Mouse (Mus musculus): ENCODE results near the gene Capn13. TPM values are rescaled to one million over a fixed set of nuclear protein-coding genes. Genes with fewer than 3 reads are reported as not detected.
A peak's percentile ranks its signal among the peaks of the same experiment; 100 is the strongest.

Gene Capn13
- not detected in 2 replicates for polyA plus RNA-seq (2014; fragmentation: Nextera tagmentation; extraction: Ambion mirVana)

- no peaks in the 10 kb centered on the region for H3K36me3 ChIP-seq (ENCODE audit: control insufficient read depth, insufficient read depth, low read length)
Observed at GRCm38 (mm10) chr17:73400862-73401261, at the start of gene Capn13. TSS of gene Capn13 (minus strand) at chr17:73400866.

GRCm38 (mm10) chr17:73449104-73449503 lies 48.4 kb upstream of the Capn13 start:
- Histone ChIP-seq H3K4me1 (ENCODE audit: control insufficient read depth, insufficient read depth, low read length) (no peaks in the 10 kb centered on the region), H3K9me3 (replicated peaks; ENCODE audit: control insufficient read depth, low read length) (no peaks in the 10 kb centered on the region), H3K9ac (ENCODE audit: low read length) (no peak overlapping the region), H3K36me3 (ENCODE audit: control insufficient read depth, insufficient read depth, low read length) (no peaks in the 10 kb centered on the region), H3K4me3 (ENCODE audit: low read depth, low read length) (no peak overlapping the region), H3K27me3 (replicated peaks; ENCODE audit: control insufficient read depth, insufficient read depth, low read length) (no peaks in the 10 kb centered on the region), H3K4me2 (ENCODE audit: low read length) (no peak overlapping the region), H3K27ac (ENCODE audit: low read depth, low read length) (no peak overlapping the region)
- no peak for DNase-seq (ENCODE audit: low spot score)
- ATAC-seq = no peak

More at GRCm38 (mm10) chr17:73400862-73401261, at the start of gene Capn13:
- Histone ChIP-seq H3K27ac (ENCODE audit: low read depth, low read length) (no peak within 1 kb of the TSS), H3K9me3 (replicated peaks; ENCODE audit: control insufficient read depth, low read length) (no peaks in the 10 kb centered on the region), H3K27me3 (replicated peaks; ENCODE audit: control insufficient read depth, insufficient read depth, low read length) (no peaks in the 10 kb centered on the region), H3K4me2 (ENCODE audit: low read length) (no peak within 1 kb of the TSS), H3K4me1 (ENCODE audit: control insufficient read depth, insufficient read depth, low read length) (no peaks in the 10 kb centered on the region), H3K9ac (ENCODE audit: low read length) (no peak within 1 kb of the TSS), H3K4me3 (ENCODE audit: low read depth, low read length) (no peak within 1 kb of the TSS)
- WGBS = 81% methylated on average over 2 of the region's 2 CpGs
- DNase-seq (ENCODE audit: low spot score) = no peak
- no peak for ATAC-seq

GRCm38 (mm10) chr17:73440798-73441197 lies 40.1 kb upstream of the Capn13 start:
- no peak overlapping the region for H3K4me3 ChIP-seq (ENCODE audit: low read depth, low read length)
- H3K9ac ChIP-seq (ENCODE audit: low read length) = no peak overlapping the region
- no peak for DNase-seq (ENCODE audit: low spot score)
- H3K27me3 ChIP-seq (replicated peaks; ENCODE audit: control insufficient read depth, insufficient read depth, low read length) = no peaks in the 10 kb centered on the region
- no peak overlapping the region for H3K27ac ChIP-seq (ENCODE audit: low read depth, low read length)
- no peaks in the 10 kb centered on the region for H3K4me1 ChIP-seq (ENCODE audit: control insufficient read depth, insufficient read depth, low read length)
- no peaks in the 10 kb centered on the region for H3K36me3 ChIP-seq (ENCODE audit: control insufficient read depth, insufficient read depth, low read length)
- no peaks in the 10 kb centered on the region for H3K9me3 ChIP-seq (replicated peaks; ENCODE audit: control insufficient read depth, low read length)
- no peak overlapping the region for H3K4me2 ChIP-seq (ENCODE audit: low read length)
- no peak for ATAC-seq
- WGBS = 88% methylated on average over 1 of the region's 1 CpGs

- Histone ChIP-seq H3K27me3 (replicated peaks; ENCODE audit: control insufficient read depth, insufficient read depth, low read length) (no peaks in the 10 kb centered on the region), H3K27ac (ENCODE audit: low read depth, low read length) (no peak overlapping the region), H3K9me3 (replicated peaks; ENCODE audit: control insufficient read depth, low read length) (no peaks in the 10 kb centered on the region), H3K4me1 (ENCODE audit: control insufficient read depth, insufficient read depth, low read length) (no peaks in the 10 kb centered on the region), H3K9ac (ENCODE audit: low read length) (no peak overlapping the region), H3K4me3 (ENCODE audit: low read depth, low read length) (no peak overlapping the region), H3K36me3 (ENCODE audit: control insufficient read depth, insufficient read depth, low read length) (no peaks in the 10 kb centered on the region), H3K4me2 (ENCODE audit: low read length) (no peak overlapping the region)
- no peak for ATAC-seq
- no peak for DNase-seq (ENCODE audit: low spot score)
- 64% methylated on average over 2 of the region's 2 CpGs for WGBS
Observed at GRCm38 (mm10) chr17:73432564-73433006, 31.9 kb upstream of the Capn13 start.

- Histone ChIP-seq H3K9me3 (replicated peaks; ENCODE audit: control insufficient read depth, low read length) (no peaks in the 10 kb centered on the region), H3K27me3 (replicated peaks; ENCODE audit: control insufficient read depth, insufficient read depth, low read length) (no peaks in the 10 kb centered on the region), H3K9ac (ENCODE audit: low read length) (no peak overlapping the region), H3K36me3 (ENCODE audit: control insufficient read depth, insufficient read depth, low read length) (no peaks in the 10 kb centered on the region), H3K27ac (ENCODE audit: low read depth, low read length) (no peak overlapping the region), H3K4me2 (ENCODE audit: low read length) (no peak overlapping the region), H3K4me1 (ENCODE audit: control insufficient read depth, insufficient read depth, low read length) (no peaks in the 10 kb centered on the region), H3K4me3 (ENCODE audit: low read depth, low read length) (no peak overlapping the region)
- WGBS = 96% methylated on average over 1 of the region's 1 CpGs
- DNase-seq (ENCODE audit: low spot score) = no peak
- no peak for ATAC-seq
Observed at GRCm38 (mm10) chr17:73432058-73432457, 31.4 kb upstream of the Capn13 start.

- Histone ChIP-seq H3K4me2 (ENCODE audit: low read length) (no peak overlapping the region), H3K36me3 (ENCODE audit: control insufficient read depth, insufficient read depth, low read length) (no peaks in the 10 kb centered on the region), H3K27me3 (replicated peaks; ENCODE audit: control insufficient read depth, insufficient read depth, low read length) (no peaks in the 10 kb centered on the region), H3K4me3 (ENCODE audit: low read depth, low read length) (no peak overlapping the region), H3K4me1 (ENCODE audit: control insufficient read depth, insufficient read depth, low read length) (0 out of 2 replicates have a peak, but pooled peaks cover 5% of the 10 kb centered on the region), H3K9ac (ENCODE audit: low read length) (no peak overlapping the region), H3K27ac (ENCODE audit: low read depth, low read length) (no peak overlapping the region), H3K9me3 (replicated peaks; ENCODE audit: control insufficient read depth, low read length) (no peaks in the 10 kb centered on the region)
- WGBS = 21% methylated on average over 2 of the region's 2 CpGs
- ATAC-seq (peak; percentile 18; the same call in 1 of the 2 replicates), DNase-seq (ENCODE audit: low spot score) (peak; percentile 56)
Observed at GRCm38 (mm10) chr17:73417382-73417781, 16.7 kb upstream of the Capn13 start.

- H3K27ac ChIP-seq (ENCODE audit: low read depth, low read length) = no peak overlapping the region
- H3K4me1 ChIP-seq (ENCODE audit: control insufficient read depth, insufficient read depth, low read length) = 0 out of 2 replicates have a peak, but pooled peaks cover 5% of the 10 kb centered on the region
- H3K9me3 ChIP-seq (replicated peaks; ENCODE audit: control insufficient read depth, low read length) = no peaks in the 10 kb centered on the region
- H3K4me2 ChIP-seq (ENCODE audit: low read length) = no peak overlapping the region
- ATAC-seq = no peak
- 61% methylated on average over 6 of the region's 6 CpGs for WGBS
- H3K27me3 ChIP-seq (replicated peaks; ENCODE audit: control insufficient read depth, insufficient read depth, low read length) = no peaks in the 10 kb centered on the region
- no peak overlapping the region for H3K4me3 ChIP-seq (ENCODE audit: low read depth, low read length)
- no peak for DNase-seq (ENCODE audit: low spot score)
- H3K9ac ChIP-seq (ENCODE audit: low read length) = no peak overlapping the region
- H3K36me3 ChIP-seq (ENCODE audit: control insufficient read depth, insufficient read depth, low read length) = no peaks in the 10 kb centered on the region
Observed at GRCm38 (mm10) chr17:73416181-73416795, 15.6 kb upstream of the Capn13 start.

GRCm38 (mm10) chr17:73411817-73412216 lies 11.2 kb upstream of the Capn13 start:
- no peaks in the 10 kb centered on the region for H3K36me3 ChIP-seq (ENCODE audit: control insufficient read depth, insufficient read depth, low read length)
- no peaks in the 10 kb centered on the region for H3K9me3 ChIP-seq (replicated peaks; ENCODE audit: control insufficient read depth, low read length)
- no peaks in the 10 kb centered on the region for H3K27me3 ChIP-seq (replicated peaks; ENCODE audit: control insufficient read depth, insufficient read depth, low read length)
- 70% methylated on average over 4 of the region's 4 CpGs for whole genome bisulfite sequencing
- no peak for DNase-seq (ENCODE audit: low spot score)
- H3K4me2 ChIP-seq (ENCODE audit: low read length) = no peak overlapping the region
- no peak overlapping the region for H3K9ac ChIP-seq (ENCODE audit: low read length)
- H3K4me1 ChIP-seq (ENCODE audit: control insufficient read depth, insufficient read depth, low read length) = no peaks in the 10 kb centered on the region
- H3K4me3 ChIP-seq (ENCODE audit: low read depth, low read length) = no peak overlapping the region
- ATAC-seq = no peak
- no peak overlapping the region for H3K27ac ChIP-seq (ENCODE audit: low read depth, low read length)

- H3K4me2 ChIP-seq (ENCODE audit: low read length) = no peak overlapping the region
- WGBS = 94% methylated on average over 2 of the region's 2 CpGs
- no peak overlapping the region for H3K4me3 ChIP-seq (ENCODE audit: low read depth, low read length)
- no peak for DNase-seq (ENCODE audit: low spot score)
- H3K27ac ChIP-seq (ENCODE audit: low read depth, low read length) = no peak overlapping the region
- no peak for ATAC-seq
- H3K9ac ChIP-seq (ENCODE audit: low read length) = no peak overlapping the region
- no peaks in the 10 kb centered on the region for H3K4me1 ChIP-seq (ENCODE audit: control insufficient read depth, insufficient read depth, low read length)
- no peaks in the 10 kb centered on the region for H3K36me3 ChIP-seq (ENCODE audit: control insufficient read depth, insufficient read depth, low read length)
- no peaks in the 10 kb centered on the region for H3K9me3 ChIP-seq (replicated peaks; ENCODE audit: control insufficient read depth, low read length)
- H3K27me3 ChIP-seq (replicated peaks; ENCODE audit: control insufficient read depth, insufficient read depth, low read length) = no peaks in the 10 kb centered on the region
Observed at GRCm38 (mm10) chr17:73401272-73401671, 606 bp upstream of the Capn13 start.

Data from forebrain, embryonic 14.5 days (tissue).